Mouse (Mus musculus): Measurements from ENCODE around the gene Il27ra.
A peak's percentile ranks its signal among the peaks of the same experiment; 100 is the strongest.
"Not testable (repeated sequence)": the region's sequence is repeated elsewhere in the genome, so short reads cannot be mapped to it uniquely, and the experiment has no call there.

Il27ra gene

GRCm38 (mm10) chr8:84019738-84020137 lies 22.7 kb downstream of the Il27ra start:
- DNase-seq (ENCODE audit: low spot score) = no peak

- no peak for DNase-seq (ENCODE audit: low spot score)
Observed at GRCm38 (mm10) chr8:84015833-84016232, 26.6 kb downstream of the Il27ra start.

- peak; percentile 68 for DNase-seq (ENCODE audit: low spot score)
Observed at GRCm38 (mm10) chr8:84012499-84013165, 29.8 kb downstream of the Il27ra start.

- DNase-seq (ENCODE audit: low spot score) = no peak
Observed at GRCm38 (mm10) chr8:84011705-84012498, 30.5 kb downstream of the Il27ra start, which contains the start of gene 2210011C24Rik. TSS of gene 2210011C24Rik (minus strand) at chr8:84012171.

GRCm38 (mm10) chr8:84010625-84011611 lies 31.5 kb downstream of the Il27ra start:
- peak; percentile 84 for DNase-seq (ENCODE audit: low spot score)

- peak; percentile 93 for DNase-seq (ENCODE audit: low spot score)
Observed at GRCm38 (mm10) chr8:84009876-84010275, 32.5 kb downstream of the Il27ra start.

GRCm38 (mm10) chr8:84008362-84008761 lies 34.0 kb downstream of the Il27ra start:
- DNase-seq (ENCODE audit: low spot score) = peak; percentile 69

GRCm38 (mm10) chr8:84005502-84005901 lies 36.9 kb downstream of the Il27ra start:
- DNase-seq (ENCODE audit: low spot score) = not testable (repeated sequence)

GRCm38 (mm10) chr8:84004533-84005201 lies 37.7 kb downstream of the Il27ra start:
- DNase-seq (ENCODE audit: low spot score) = peak; percentile 95

GRCm38 (mm10) chr8:84003612-84004246 lies 38.7 kb downstream of the Il27ra start:
- no peak for DNase-seq (ENCODE audit: low spot score)

GRCm38 (mm10) chr8:84002957-84003611 lies 39.3 kb downstream of the Il27ra start:
- no peak for DNase-seq (ENCODE audit: low spot score)

GRCm38 (mm10) chr8:84001281-84002000 lies 40.9 kb downstream of the Il27ra start, which contains the start of gene 1700067K01Rik:
TSS of gene 1700067K01Rik (plus strand) at chr8:84001502.
- no peak for DNase-seq (ENCODE audit: low spot score)

GRCm38 (mm10) chr8:83999825-84000224 lies 42.6 kb downstream of the Il27ra start:
- no peak for DNase-seq (ENCODE audit: low spot score)

GRCm38 (mm10) chr8:83999057-83999705 lies 43.2 kb downstream of the Il27ra start:
- DNase-seq (ENCODE audit: low spot score) = no peak

GRCm38 (mm10) chr8:83998231-83999056 lies 43.9 kb downstream of the Il27ra start:
- DNase-seq (ENCODE audit: low spot score) = peak; percentile 85

GRCm38 (mm10) chr8:83997511-83998141 lies 44.8 kb downstream of the Il27ra start, which contains the start of gene Samd1:
TSS of gene Samd1 (plus strand) at chr8:83997672.
- DNase-seq (ENCODE audit: low spot score) = peak; percentile 62

All from embryo, embryonic 10.5 days (tissue).